In the genomic region with DNA sequence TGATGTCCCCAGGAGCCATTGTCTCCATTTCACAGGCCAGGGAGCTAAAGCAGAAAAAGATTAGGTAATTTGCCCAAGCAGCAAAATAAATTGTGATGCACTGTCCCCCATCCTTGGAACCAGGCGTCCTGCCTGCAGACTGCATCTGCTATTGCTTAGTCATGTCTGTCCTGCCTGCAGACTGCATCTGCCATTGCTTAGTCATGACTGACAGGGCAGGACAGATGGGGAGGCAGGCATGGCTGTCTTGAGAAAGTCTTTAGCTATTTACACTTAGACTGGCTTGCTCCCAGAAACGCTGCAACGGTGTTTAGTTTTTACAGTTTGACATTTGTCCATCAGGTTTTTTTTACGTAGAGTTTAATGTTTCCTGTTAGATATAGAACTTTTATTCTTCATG, we compare ENCODE assay signal across 10 mouse cellular contexts. TPM values are rescaled to one million over a fixed set of nuclear protein-coding genes. Genes with fewer than 3 reads are reported as not detected.
DNase-seq lines count a peak whose midpoint lies in the region; ATAC-seq and TF ChIP-seq lines count a peak whose summit lies in the region.
"Had no signal": no experiment of that assay in that cellular context is flagged by ENCODE, and none has a peak within 500 bp of the region (broad histone marks: within the 10 kb centered on the region; RNA-seq: fewer than 3 reads in every experiment).

No protein-coding gene starts in this region.

- no peaks in the 10 kb centered on the region for H3K9me3 ChIP-seq in ES-E14 (ENCODE audit: control insufficient read depth, insufficient read depth, low read depth, low read length)

- H3K27ac ChIP-seq in left cerebral cortex, adult 2 months: peak overlapping the region; percentile 28; the same call in 1 of the 2 replicates
- no peak overlapping the region for H3K27ac ChIP-seq in ES-E14 (ENCODE audit: insufficient read depth, low read depth, low read length, poor library complexity, severe bottlenecking)

- no peak overlapping the region for H3K4me3 ChIP-seq in left cerebral cortex, adult 2 months
- no peak overlapping the region for H3K4me3 ChIP-seq in ES-E14 (ENCODE audit: insufficient read depth in 1 of 2, low read depth in 1 of 2, low read length in 2 of 2, poor library complexity in 1 of 2, severe bottlenecking in 1 of 2)

- TF ChIP-seq CTCF in left cerebral cortex, adult 2 months (IDR thresholded peaks at IDR 0.05): no peak

- ATAC-seq in common myeloid progenitor, adult 5-6 weeks (replicated peaks; ENCODE audit: low read depth, poor library complexity, severe bottlenecking): peak; percentile 79; the same call in 1 of the 2 replicates
- peak; percentile 80 for ATAC-seq in megakaryocyte progenitor cell, adult 5-6 weeks (replicated peaks; ENCODE audit: poor library complexity)

- H3K4me1 ChIP-seq in ES-E14 (ENCODE audit: control insufficient read depth in 2 of 2, insufficient read depth in 2 of 2, low read length in 2 of 2, poor library complexity in 1 of 2): peaks cover 2 to 7% of the 10 kb centered on the region in 2 experiments; a peak in 2 of 4 replicates

- in situ Hi-C loops in ES-E14 (cut with MboI; ENCODE audit: low sequenced_read_pairs in 2 of 2, unreplicated experiment in 2 of 2): no loop called here

- intact Hi-C loops in left cerebral cortex, adult 2 months (cut with DNase I): no loop called here
- intact Hi-C loops in left cerebral cortex, postnatal 10 days (cut with DNase I): no loop called here

- H3K36me3 ChIP-seq in ES-E14 (ENCODE audit: control insufficient read depth, insufficient read depth, low read length, poor library complexity, severe bottlenecking): no peaks in the 10 kb centered on the region

- DNase-seq in left cerebral cortex, adult 2 months (ENCODE audit: extremely low spot score in 1 of 2, low spot score in 2 of 2): peak; percentile 43 to 49
- DNase-seq in left cerebral cortex, postnatal 10 days (ENCODE audit: extremely low spot score in 1 of 2, low spot score in 2 of 2): no peak
- no peak for DNase-seq in ES-E14 (ENCODE audit: low read depth, low spot score)
- DNase-seq in kidney, postnatal 14 days: no peak
- DNase-seq in gastrocnemius, postnatal 10 days: no peak
- DNase-seq in adrenal gland, postnatal 25 days: no peak
- DNase-seq: heart, adult 18-20 months; kidney, adult 2 months had no signal

- no peak overlapping the region for H3K9ac ChIP-seq in ES-E14 (ENCODE audit: insufficient read depth, low read depth, low read length, poor library complexity, severe bottlenecking)

TF ChIP-seq in ES-E14, 5 proteins besides CTCF, POLR2A, EP300 and RAD21:
- TF ChIP-seq MAFK (IDR thresholded peaks at IDR 0.05; ENCODE audit: insufficient read depth, low read depth, low read length) (peak; percentile 48; the same call in 1 of the 2 replicates), CHD2 (IDR thresholded peaks at IDR 0.05; ENCODE audit: low read depth, low read length) (no peak)

RNA-seq across cellular contexts. Expression of gene Mfsd6l, which starts 19.5 kb away (rescaled TPM):
- total RNA-seq in left cerebral cortex, adult 2 months (2021): not detected
- total RNA-seq in left cerebral cortex, postnatal 10 days (2021): not detected
- 0.49 and 0.79 TPM in 2 replicates for total RNA-seq in ES-E14 (2012; rRNA removed)
- total RNA-seq in common myeloid progenitor, adult 5-6 weeks (2017): 0.53 TPM in 1 of 2 replicates, not detected in the other
- 0.17 and 0.34 TPM in 2 replicates for total RNA-seq in megakaryocyte progenitor cell, adult 5-6 weeks (2015)
- total RNA-seq in megakaryocyte progenitor cell, adult 5-6 weeks (2017): not detected in 2 replicates
- total RNA-seq in gastrocnemius, postnatal 10 days (2021): under 1 TPM; 0.14 to 0.20 TPM
- total RNA-seq in adrenal gland, postnatal 25 days (2021): 0.15 TPM in 1 of 2 replicates, not detected in the other

RNA-seq across cellular contexts. Expression of gene Pik3r6, which starts 33.6 kb away (rescaled TPM):
- total RNA-seq in left cerebral cortex, adult 2 months (2021): 1 to 10 TPM; 5.0 to 6.4 TPM
- 1 to 10 TPM; 4.1 to 4.3 TPM for total RNA-seq in left cerebral cortex, postnatal 10 days (2021)
- total RNA-seq in ES-E14 (2012; rRNA removed): 0.40 TPM in 1 of 2 replicates, not detected in the other
- total RNA-seq in common myeloid progenitor, adult 5-6 weeks (2017): 0.53 and 2.6 TPM in 2 replicates
- total RNA-seq in megakaryocyte progenitor cell, adult 5-6 weeks (2015): 5.5 and 6.4 TPM in 2 replicates
- total RNA-seq in megakaryocyte progenitor cell, adult 5-6 weeks (2017): 6.8 and 9.8 TPM in 2 replicates
- 1 to 10 TPM; 3.0 to 3.1 TPM for total RNA-seq in gastrocnemius, postnatal 10 days (2021)
- total RNA-seq in adrenal gland, postnatal 25 days (2021): 2.2 and 2.6 TPM in 2 replicates

RNA-seq across cellular contexts. Expression of gene Ccdc42, which starts 50.4 kb away (rescaled TPM):
- 1 to 10 TPM in 1 of 2 experiments, under 1 TPM in 1; 0.66 to 1.2 TPM for total RNA-seq in left cerebral cortex, adult 2 months (2021)
- total RNA-seq in left cerebral cortex, postnatal 10 days (2021): under 1 TPM; 0.51 to 0.65 TPM
- total RNA-seq in ES-E14 (2012; rRNA removed): not detected in 2 replicates
- not detected in 2 replicates for total RNA-seq in common myeloid progenitor, adult 5-6 weeks (2017)
- not detected in 2 replicates for total RNA-seq in megakaryocyte progenitor cell, adult 5-6 weeks (2015)
- total RNA-seq in megakaryocyte progenitor cell, adult 5-6 weeks (2017): not detected in 2 replicates
- under 1 TPM in 1 of 2 experiments, not detected in 1; 0.31 TPM for total RNA-seq in gastrocnemius, postnatal 10 days (2021)
- total RNA-seq in adrenal gland, postnatal 25 days (2021): not detected in 2 replicates
- total RNA-seq: heart, adult 18-20 months had no signal

Comparison
In these comparisons a context has a peak if more than half of its experiments do, and no peak if none do; other contexts are left out.
1. DNase-seq: peak in left cerebral cortex, adult 2 months (2 of 2); none in left cerebral cortex, postnatal 10 days (0 of 2), ES-E14 (single experiment), kidney, postnatal 14 days (single experiment), gastrocnemius, postnatal 10 days (single experiment) and adrenal gland, postnatal 25 days (single experiment).